Mouse (Mus musculus): Measurements from ENCODE around the gene Themis3.

- TF ChIP-seq CTCF (IDR thresholded peaks at IDR 0.05; ENCODE audit: extremely low read depth, insufficient read length, insufficient replicate concordance, low read depth, low read length) = no peak
- TF ChIP-seq POLR2A (IDR thresholded peaks at IDR 0.05; ENCODE audit: low read depth, low read length) = no peak
These were observed 21.8 kb downstream of the Themis3 start for GRCm38 (mm10) chr17:66572677-66573060.

Measured in small intestine, adult 2 months (tissue).